Mouse (Mus musculus): ENCODE data around the gene Cbx6.

Cbx6 gene

DNA sequence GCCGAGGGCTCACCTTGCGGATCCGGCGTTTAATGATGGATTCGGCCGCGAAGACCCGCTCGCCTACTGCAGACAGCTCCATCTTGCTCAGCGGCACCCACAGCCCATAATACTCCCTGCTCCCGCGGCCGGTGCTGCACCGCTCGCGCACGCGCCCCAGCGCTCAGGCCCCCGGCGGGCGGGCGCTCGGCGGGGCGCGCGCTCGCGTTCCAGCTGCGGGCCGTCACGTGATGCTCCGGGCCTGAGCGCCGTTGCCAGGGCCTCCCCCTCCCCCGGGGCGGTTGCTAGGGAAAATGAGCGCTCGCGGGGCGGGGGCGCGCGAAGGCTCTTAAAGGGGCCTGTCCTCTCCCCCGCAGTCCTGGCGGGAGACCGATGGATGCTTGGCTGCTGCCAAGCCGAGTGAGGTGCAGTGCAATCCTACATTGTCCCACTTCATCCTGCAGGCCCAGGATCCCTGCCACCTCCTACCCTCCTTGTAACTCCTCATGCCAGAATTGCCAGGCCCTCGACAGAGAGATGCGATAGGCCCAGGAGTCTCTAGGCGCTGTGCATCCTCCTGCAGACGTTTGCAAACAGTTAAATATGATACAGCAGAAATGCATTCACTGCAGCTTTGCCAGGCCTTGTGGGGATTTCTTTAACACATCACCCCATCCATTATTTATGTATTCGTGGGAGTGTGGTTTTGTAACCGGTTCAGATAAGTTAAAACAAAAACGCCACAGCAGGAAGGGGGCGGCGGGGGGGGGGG, at the start of gene Cbx6, which contains the start of gene Npcd:
TSS of gene Cbx6 (minus strand) at position 559 of the 751 bp plus-strand sequence.
TSS of gene Npcd (minus strand) at position 108 of the 751 bp plus-strand sequence.
- ChIA-PET POLR2A (interaction anchor here in 3 of 4 experiments (0.6 to 19.4 kb wide), 37 partner anchors 8 to 430 kb away, joined by 3 to 293 read pairs (median 4); partner anchors contain the start of genes Atf4 (in 1 of the 3), Cby1 (in 1 of the 3), Fam227a (in 1 of the 3) and Rps19bp1 (in 1 of the 3)), CTCF (interaction anchor here in 3 of 4 experiments (0.5 to 3.4 kb wide), 11 partner anchors 10 to 611 kb away, joined by 3 to 34 read pairs (median 4); no protein-coding TSS in a partner anchor)

DNA sequence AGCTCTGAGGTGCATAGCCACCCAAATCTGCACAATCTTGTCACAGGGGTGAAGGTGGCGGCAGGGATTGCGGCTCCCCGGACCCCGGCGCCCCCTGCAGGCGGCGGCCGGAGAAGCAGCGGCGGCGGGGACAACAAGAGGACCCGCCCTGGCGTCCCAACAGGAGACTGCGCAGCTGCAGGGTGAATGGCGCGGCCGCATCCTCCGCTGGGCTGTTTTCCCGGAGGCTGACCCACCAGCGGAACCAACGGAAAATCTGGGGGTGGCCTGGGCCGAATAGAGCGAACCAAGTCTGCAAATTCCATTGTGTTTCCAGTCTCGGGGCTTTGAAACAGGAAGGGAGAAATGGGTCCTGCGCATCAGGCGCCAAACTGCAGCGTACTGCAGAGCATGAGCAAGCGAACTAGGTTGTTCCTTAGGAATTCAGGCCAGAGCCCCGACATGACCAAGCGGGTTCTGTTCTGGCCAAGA, 48.9 kb upstream of the Cbx6 start:
- ChIA-PET POLR2A (interaction anchor here (0.6 to 21.8 kb wide), 71 partner anchors 9 to 779 kb away, joined by 3 to 271 read pairs (median 4); partner anchors contain the start of genes Apobec3 (in 2 of the 4), Cbx7 (in 2 of the 4), Atf4 (in 1 of the 4) and Cbx6 (in 1 of the 4)), CTCF (interaction anchor here (0.5 to 2.7 kb wide), 29 partner anchors 8 to 369 kb away, joined by 3 to 22 read pairs (median 4); partner anchors contain the start of genes Apobec3 (in 2 of the 4), Cby1 (in 1 of the 4), Fam227a (in 1 of the 4) and Npcd (in 1 of the 4))

DNA sequence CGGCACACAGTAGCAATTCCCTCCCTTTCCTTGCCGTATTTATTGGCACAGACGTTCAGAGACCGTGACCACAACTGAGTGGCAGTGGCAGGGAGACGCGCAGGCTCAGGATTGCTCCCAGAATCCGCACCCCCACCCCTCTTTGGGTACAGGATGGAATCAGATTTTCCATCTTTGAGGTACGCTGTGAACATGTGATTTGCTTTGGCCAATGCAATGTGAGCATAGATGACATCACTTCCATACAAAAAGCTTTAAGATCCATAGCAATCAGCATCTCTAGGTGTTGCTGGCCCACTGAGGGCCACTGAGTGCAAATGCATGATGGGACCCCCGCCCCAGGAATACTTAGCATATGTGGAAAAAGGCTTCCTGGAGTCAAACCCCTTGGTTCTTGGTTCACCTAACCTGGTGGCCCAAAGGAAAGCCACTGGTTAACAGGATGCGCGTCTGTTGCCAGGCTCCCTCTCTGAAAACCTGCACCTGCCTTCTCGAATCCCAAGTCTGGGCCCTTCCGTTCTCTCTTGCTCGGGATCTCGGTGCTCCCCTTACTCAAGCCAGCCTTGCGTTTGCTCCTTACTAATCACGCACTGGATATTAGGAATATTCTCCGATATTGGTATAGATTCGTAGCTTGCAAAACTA, 48.3 kb upstream of the Cbx6 start:
- ChIA-PET CTCF (interaction anchor here (0.6 to 2.7 kb wide), 28 partner anchors 9 to 286 kb away, joined by 3 to 22 read pairs (median 4); partner anchors contain the start of genes Apobec3 (in 2 of the 4), Cby1 (in 1 of the 4), Fam227a (in 1 of the 4) and Npcd (in 1 of the 4)), POLR2A (interaction anchor here (0.6 to 21.8 kb wide), 69 partner anchors 8 to 377 kb away, joined by 3 to 271 read pairs (median 4); partner anchors contain the start of genes Apobec3 (in 2 of the 4), Cbx7 (in 2 of the 4), Atf4 (in 1 of the 4) and Cbx6 (in 1 of the 4))

DNA sequence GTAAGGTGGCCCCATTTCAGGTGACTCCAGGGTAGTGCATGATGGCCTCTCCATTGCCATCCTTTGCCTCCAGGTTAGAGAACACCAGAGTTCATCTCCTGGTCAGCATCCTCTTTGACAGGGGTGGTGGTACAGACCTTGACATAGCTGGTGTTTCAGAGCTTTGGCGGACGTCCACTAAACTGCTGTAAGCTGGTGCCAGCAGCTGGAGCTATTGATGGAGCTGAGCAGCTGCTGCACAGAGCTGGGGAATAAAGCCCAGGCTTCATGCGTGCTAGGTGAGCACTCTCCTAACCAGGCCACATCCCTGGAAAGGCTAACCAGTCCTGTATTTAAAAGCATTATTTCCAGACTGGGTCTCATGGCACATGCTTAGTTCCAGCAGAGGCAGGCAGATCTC, 46.0 kb upstream of the Cbx6 start:
- ChIA-PET CTCF (interaction anchor here in 1 of 4 experiments (0.6 to 1.8 kb wide), 2 partner anchors 11 to 1224 kb away, joined by 3 to 6 read pairs; partner anchors contain the start of gene Apobec3), POLR2A (interaction anchor here in 3 of 4 experiments (1.0 to 21.8 kb wide), 10 partner anchors 11 to 201 kb away, joined by 3 to 271 read pairs (median 26); partner anchors contain the start of gene Apobec3 (in 2 of the 3))

DNA sequence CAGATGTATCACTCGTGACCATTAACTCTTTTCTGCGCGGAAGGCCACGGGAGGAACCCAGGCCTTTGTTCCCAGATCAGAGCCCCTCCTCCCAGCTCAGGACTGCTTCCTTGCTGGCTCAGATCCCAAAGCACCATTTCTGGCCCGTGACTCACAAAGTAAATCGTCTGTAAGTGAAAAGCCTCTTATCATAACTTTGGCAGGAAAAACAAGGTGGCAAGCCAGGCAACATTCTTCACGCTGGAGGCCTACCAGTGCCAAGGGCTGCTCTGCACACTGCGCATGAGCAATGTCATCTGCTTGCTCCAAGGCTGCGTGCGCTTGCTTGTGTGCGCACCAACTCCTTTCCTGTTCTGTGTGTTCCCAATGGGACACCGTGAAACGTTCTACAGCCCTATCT, 44.8 kb upstream of the Cbx6 start:
- ChIA-PET POLR2A (interaction anchor here in 3 of 4 experiments (0.6 to 21.8 kb wide), 63 partner anchors 8 to 375 kb away, joined by 3 to 271 read pairs (median 6); partner anchors contain the start of genes Apobec3 (in 2 of the 3), Cbx6 (in 2 of the 3), Gtpbp1 (in 2 of the 3) and Npcd (in 2 of the 3)), CTCF (interaction anchor here in 3 of 4 experiments (0.9 to 2.8 kb wide), 11 partner anchors 13 to 187 kb away, joined by 3 to 10 read pairs (median 4); partner anchors contain the start of gene Apobec3 (in 1 of the 3))

DNA sequence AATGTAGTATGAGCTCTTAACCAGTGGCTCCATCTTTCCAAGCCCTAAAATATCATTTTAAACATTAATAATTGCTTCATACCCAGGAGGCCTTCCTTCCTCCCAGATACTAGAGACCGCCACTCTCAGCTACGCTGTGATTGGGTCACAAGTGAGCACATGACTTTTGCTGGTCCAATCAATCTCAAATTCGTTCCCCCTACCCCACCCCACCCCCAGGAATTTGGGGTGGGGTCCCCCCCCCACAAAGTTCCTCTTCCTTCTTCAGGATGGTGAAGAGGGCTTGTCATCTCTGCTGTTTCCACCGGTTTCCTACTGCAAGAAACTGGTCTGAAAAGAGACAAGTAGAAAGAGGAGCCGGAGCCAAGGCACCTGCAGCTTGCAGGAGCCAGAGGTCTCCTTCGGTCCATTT, 44.2 kb upstream of the Cbx6 start:
- CTCF ChIA-PET: interaction anchor here (0.5 to 2.8 kb wide), 17 partner anchors 13 to 221 kb away, joined by 3 to 10 read pairs (median 4); partner anchors contain the start of gene Apobec3 (in 1 of the 4)
- POLR2A ChIA-PET: interaction anchor here in 3 of 4 experiments (0.6 to 21.8 kb wide), 75 partner anchors 9 to 1051 kb away, joined by 3 to 271 read pairs (median 6); partner anchors contain the start of genes Apobec3 (in 2 of the 3), Atf4 (in 2 of the 3), Cbx6 (in 2 of the 3) and Gtpbp1 (in 2 of the 3)

DNA sequence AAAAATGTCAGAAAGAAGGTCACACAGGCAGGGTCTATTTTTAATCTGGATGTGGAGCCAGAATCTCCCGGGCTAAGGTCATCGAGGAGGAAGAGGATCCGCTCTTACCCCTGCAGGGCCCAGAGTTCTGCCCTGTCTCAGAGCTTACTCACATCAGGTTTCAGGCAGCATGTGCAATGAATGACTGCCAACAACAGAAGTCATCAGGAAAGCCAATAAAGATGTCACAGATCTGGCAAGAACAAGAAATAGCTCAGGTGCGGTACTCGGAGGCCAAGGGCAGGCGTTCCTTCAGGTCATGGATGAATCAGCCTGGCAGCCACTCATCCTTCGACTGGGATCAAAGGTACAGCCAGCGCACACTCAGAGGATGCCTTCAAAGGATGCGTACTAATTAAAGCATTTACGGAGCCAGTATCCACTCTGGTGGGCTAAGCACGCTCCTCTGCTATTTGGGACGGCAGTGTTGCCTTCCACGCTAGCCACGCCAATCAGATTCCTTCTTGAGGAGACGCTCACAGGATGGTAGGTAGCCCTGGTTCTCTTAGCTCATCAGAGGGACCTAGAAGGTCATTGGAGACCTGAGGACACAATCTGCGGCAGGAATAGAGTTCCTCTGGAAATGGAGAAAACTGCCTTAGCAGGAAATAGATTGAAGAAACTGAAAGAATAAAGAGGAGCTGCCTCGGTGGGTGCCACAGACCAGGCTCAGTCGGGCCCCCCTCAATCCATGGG, 40.9 kb upstream of the Cbx6 start:
- ChIA-PET CTCF (interaction anchor here in 2 of 4 experiments (0.7 to 1.2 kb wide), 3 partner anchors 10 to 65 kb away, joined by 3 to 4 read pairs (median 3); no protein-coding TSS in a partner anchor), POLR2A (interaction anchor here in 3 of 4 experiments (0.6 to 21.8 kb wide), 40 partner anchors 8 to 381 kb away, joined by 3 to 271 read pairs (median 5); partner anchors contain the start of genes Apobec3 (in 2 of the 3), Cbx7 (in 1 of the 3), Nptxr (in 1 of the 3) and Tomm22 (in 1 of the 3))

DNA sequence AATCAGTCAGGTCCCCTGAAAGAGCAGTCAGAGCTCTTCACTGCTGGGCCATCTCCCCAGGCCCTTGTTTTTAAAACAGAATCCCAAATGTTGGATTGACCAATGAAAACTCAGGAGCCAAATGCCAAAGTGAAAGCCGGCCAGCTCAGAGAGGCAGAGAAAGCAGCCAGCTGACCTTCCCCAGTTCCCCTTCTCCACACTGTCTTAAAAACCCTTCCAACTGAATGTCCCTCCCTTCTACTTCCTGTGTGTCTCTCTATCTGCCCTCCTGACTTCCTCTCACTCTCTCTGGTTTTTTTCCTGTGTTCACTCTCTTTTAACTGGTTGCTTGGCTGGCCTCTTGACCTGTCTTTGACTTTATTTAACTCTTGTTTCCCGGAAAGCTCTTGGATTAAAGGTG, 39.5 kb upstream of the Cbx6 start:
- POLR2A ChIA-PET: interaction anchor here in 3 of 4 experiments (0.7 to 21.8 kb wide), 33 partner anchors 8 to 381 kb away, joined by 3 to 271 read pairs (median 3); partner anchors contain the start of genes Apobec3 (in 1 of the 3), Atf4 (in 1 of the 3), Gtpbp1 (in 1 of the 3) and Npcd (in 1 of the 3)
- CTCF ChIA-PET: interaction anchor here in 3 of 4 experiments (0.8 to 1.2 kb wide), 5 partner anchors 8 to 42 kb away, joined by 3 to 5 read pairs (median 4); no protein-coding TSS in a partner anchor

DNA sequence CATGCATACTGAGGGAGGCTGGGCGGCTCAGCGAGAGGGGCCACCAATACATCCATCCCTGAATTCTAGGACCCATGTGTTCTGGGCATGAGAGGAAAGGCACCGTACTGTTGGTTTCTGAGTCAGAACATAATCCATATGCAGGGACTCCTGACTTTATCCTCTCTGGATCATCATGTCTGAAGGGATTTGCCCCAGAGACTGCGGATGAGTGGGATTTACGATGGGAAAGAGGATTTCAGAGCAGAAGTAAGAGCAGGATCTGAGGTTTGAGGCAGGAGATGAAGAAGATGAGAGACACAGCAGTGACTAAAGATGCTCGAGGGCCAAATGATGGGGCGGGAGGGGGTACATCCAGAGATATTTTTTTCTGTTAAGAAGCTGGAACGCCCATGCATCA, 39.1 kb upstream of the Cbx6 start:
- ChIA-PET CTCF (interaction anchor here in 2 of 4 experiments (0.8 to 1.2 kb wide), 3 partner anchors 9 to 41 kb away, joined by 3 to 5 read pairs (median 4); no protein-coding TSS in a partner anchor), POLR2A (interaction anchor here in 3 of 4 experiments (0.5 to 21.8 kb wide), 27 partner anchors 7 to 1949 kb away, joined by 3 to 271 read pairs (median 4); partner anchors contain the start of genes Apobec3 (in 1 of the 3), Atf4 (in 1 of the 3), Gtpbp1 (in 1 of the 3) and Npcd (in 1 of the 3))

DNA sequence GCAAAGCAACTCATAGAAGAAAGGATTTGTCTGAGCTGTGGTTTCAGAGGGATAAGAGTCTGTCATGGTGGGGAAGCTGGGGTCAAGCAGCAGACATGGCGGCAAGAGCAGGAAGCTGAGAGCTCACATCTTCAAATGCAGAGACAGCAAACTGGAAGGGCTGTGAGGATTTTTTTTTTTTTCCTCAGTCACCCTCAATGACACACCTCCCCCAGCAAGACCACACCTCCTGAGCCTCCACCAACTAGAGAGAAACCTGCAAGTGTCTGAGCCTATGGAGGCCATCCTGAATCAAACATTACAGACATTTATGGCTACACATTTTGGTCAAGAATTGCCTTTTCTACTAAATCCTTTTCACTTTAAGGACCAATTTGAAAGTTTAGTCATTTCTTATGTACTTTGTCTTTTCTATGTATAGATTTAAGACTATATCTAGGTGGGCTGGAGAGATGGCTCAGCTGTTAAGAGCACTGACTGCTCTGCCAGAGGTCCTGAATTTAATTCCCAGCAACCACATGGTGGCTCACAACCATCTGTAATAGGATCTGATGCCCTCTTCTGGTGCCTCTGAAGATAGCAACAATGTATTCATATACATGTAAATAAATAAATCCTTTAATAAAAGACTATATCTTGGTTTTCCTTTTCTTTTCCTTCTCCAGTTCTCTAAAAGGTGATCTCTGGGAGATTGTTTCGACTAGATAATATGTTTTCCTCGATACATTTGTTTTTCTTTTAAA, 32.9 kb upstream of the Cbx6 start:
- POLR2A ChIA-PET: interaction anchor here (0.7 to 4.4 kb wide), 43 partner anchors 8 to 321 kb away, joined by 3 to 55 read pairs (median 5); partner anchors contain the start of genes Apobec3 (in 1 of the 4), Cbx6 (in 1 of the 4), Cbx7 (in 1 of the 4) and Ddx17 (in 1 of the 4)

DNA sequence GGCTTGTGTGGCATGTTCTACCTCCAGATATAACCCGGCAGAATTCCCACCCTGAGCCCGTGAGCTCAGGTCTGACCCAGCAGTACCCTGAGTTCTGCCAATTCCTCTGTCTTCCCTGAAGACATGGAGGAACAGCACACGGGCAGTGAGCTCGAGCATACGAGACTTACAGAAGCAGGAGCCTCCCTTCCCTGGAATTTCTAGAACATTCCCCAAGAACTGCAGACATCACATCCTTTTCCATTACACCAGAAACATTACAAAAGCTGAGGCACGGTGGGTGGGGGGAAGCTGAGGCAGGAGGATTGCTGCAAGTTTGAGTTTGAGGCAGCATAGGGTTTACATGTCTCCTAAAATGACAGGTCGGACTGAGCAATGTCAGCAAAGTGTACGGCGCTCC, 25.3 kb upstream of the Cbx6 start:
- ChIA-PET CTCF (interaction anchor here in 1 of 4 experiments (0.5 to 0.9 kb wide), 3 partner anchors 28 to 202 kb away, joined by 4 to 5 read pairs (median 4); no protein-coding TSS in a partner anchor), POLR2A (interaction anchor here in 3 of 4 experiments (0.7 to 3.0 kb wide), 14 partner anchors 9 to 282 kb away, joined by 3 to 20 read pairs (median 3); no protein-coding TSS in a partner anchor)

More for the DNA sequence above, 32.9 kb upstream of the Cbx6 start:
- CTCF ChIA-PET: interaction anchor here in 3 of 4 experiments (0.5 to 2.7 kb wide), 13 partner anchors 15 to 767 kb away, joined by 3 to 10 read pairs (median 4); no protein-coding TSS in a partner anchor

DNA sequence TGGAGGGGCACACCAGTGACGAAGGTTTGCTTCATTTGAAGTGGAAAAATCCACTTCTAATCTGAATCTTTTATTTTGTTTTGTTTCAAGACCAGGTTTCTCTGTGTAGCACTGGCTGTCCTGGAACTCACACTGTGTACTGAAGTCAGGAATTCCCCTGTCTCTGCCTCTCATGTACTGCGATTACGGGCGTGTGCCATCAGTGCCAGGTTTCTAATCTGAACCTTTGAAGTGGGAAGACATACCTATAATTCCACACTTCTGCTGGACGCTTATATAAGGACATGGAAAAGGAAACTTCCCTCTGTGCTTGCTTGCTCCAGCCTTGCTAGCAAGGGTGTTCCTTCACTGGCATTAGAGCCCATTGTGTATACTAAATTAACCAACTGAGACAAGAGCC, 24.5 kb upstream of the Cbx6 start:
- CTCF ChIA-PET: interaction anchor here in 1 of 4 experiments (0.9 kb wide), 1 partner anchor 29 kb away, joined by 5 read pairs; no protein-coding TSS in a partner anchor
- POLR2A ChIA-PET: interaction anchor here in 2 of 4 experiments (1.2 to 3.0 kb wide), 4 partner anchors 10 to 19 kb away, joined by 3 to 20 read pairs (median 10); no protein-coding TSS in a partner anchor

DNA sequence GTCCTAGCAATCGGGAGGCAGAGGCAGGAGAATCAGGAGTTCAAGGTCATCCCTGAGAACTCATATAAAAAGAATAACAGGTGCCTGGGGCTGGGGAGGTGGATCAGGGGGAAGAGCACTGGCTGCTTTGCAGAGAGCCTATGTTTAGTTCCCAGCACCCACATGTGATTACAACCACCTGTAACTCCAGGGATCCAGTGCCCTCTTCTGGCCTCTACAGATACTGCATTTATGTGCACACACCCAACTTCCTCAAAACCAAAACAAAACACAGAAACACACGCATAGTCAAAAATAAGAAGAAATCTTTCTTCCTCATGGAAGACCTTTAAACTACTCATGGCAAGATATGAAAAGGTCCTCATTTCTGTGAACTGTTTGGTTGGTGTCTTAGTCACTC, 15.7 kb upstream of the Cbx6 start:
- CTCF ChIA-PET: interaction anchor here (0.6 to 1.6 kb wide), 5 partner anchors 18 to 471 kb away, joined by 3 to 9 read pairs (median 4); no protein-coding TSS in a partner anchor
- POLR2A ChIA-PET: interaction anchor here in 2 of 4 experiments (1.1 to 10.0 kb wide), 8 partner anchors 16 to 51 kb away, joined by 3 to 293 read pairs (median 4); partner anchors contain the start of genes Npcd (in 2 of the 2) and Cbx6 (in 1 of the 2)

DNA sequence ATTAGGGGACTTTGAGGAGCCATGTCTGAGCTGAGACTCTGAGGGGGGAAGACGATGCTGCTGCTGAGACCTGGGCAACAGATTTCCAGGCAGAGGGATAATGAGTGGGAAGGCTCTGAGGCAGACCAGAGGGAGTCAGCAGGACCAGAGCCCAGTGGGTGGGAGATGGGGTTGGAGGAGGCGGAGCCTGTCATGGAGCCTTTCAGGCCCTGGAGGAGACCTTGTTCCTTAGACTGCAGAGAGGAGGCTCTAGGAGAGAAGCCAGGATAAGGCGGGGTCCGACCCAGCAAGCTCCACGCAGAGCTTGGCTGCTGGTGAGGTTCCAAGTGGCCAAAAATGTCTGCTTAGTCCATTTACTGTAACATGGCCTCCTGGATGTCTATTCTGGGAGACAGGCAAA, 12.6 kb upstream of the Cbx6 start:
- ChIA-PET CTCF (interaction anchor here in 3 of 4 experiments (0.5 to 3.6 kb wide), 16 partner anchors 14 to 846 kb away, joined by 3 to 34 read pairs (median 4); partner anchors contain the start of genes Cbx6 (in 1 of the 3) and Npcd (in 1 of the 3)), POLR2A (interaction anchor here in 3 of 4 experiments (0.5 to 10.0 kb wide), 114 partner anchors 8 to 1853 kb away, joined by 3 to 293 read pairs (median 6); partner anchors contain the start of genes Cbx6 (in 3 of the 3), Cbx7 (in 3 of the 3), Npcd (in 3 of the 3) and Apobec3 (in 2 of the 3))
